Mouse (Mus musculus): Measurements from ENCODE around the gene Ly6g5b.

DNA sequence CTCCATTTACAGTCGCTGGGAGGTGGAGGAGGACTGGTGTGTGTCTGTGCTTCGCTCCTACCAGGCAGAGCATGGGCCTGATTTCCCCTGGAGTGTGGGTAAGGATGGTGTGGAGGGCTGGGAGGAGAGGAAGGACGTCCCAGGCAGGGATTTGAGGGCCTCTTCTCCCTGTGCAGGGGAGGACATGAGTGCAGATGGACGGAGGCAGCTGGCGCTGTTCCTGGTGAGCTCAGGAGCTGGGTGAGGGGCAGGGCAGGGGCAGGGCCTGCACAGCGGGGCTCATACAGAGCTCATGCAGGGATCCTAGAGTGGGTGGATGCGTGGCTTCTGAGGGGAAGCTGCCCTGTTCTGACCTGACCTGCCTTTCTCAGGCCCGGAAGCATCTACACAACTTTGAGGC is 12.9 kb downstream of the Ly6g5b start:
- no peak for TF ChIP-seq CTCF (IDR thresholded peaks at IDR 0.05; ENCODE audit: low read depth)
- TF ChIP-seq EP300 (IDR thresholded peaks at IDR 0.05; ENCODE audit: low read depth) = no peak

Data from liver, embryonic 14.5 days (tissue).